Mouse (Mus musculus): ENCODE measurements around the gene Kcnq2.

Gene Kcnq2

DNA sequence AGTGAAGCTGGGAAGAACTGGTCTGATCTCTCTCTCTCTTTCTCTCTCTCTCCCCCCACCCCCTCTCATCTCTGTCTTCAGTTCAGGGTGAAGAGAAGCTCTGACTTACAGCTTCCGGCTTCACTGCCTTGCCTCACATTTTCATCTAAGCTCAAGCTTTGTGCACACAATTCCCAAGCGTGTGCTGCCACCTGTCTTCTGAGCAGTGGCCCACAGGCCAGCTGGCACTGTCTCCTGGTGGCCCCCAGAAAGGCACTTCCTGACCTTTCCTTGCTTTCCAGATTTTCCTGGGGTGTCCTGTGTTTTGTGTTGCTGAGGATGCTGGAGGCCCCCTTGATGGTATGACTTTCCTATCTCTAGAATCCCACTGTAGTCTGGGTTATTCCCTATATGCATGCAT, 31.0 kb downstream of the Kcnq2 start:
- DNase-seq (ENCODE audit: low spot score in 2 of 2): no peak

DNA sequence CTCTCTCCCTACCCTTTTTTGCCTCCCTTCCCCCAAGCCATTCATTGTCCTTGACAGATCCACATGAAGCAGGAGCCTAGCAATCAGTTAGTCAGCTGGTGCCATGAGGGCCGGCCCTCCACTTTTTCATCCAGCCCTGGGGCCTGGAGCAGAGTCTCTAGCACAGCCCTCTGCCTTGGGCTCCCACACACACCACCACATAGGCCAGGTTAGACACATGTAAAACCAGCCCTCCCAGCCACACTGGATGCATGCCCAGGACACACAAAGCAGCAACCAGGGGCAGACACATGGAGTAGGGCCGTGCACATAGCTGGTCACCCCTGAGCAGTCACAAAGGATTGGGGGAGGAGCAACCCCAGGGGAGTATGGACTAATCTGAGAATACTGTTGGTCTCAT, 32.9 kb downstream of the Kcnq2 start:
- DNase-seq (ENCODE audit: low spot score in 2 of 2): no peak

DNA sequence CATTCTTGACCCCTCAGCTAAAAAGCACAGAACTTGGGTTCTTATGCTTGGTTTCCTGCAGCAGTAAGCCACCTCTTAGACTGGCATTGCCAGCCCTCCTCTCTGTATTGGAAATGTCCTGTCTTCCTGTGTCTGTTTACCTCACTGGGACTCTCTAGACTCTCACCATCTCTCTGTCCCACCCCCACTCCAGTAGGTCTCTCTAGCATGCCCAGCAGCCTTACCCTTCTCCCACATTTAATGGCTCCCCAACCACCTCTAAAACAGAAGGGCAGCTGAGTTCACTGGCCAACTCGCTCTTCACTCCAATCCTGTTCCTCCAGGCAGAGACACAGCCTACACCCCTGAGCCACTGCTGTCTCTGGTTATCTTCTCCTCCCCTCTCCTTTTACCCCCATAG, 33.5 kb downstream of the Kcnq2 start:
- DNase-seq (ENCODE audit: low spot score in 2 of 2): no peak

DNA sequence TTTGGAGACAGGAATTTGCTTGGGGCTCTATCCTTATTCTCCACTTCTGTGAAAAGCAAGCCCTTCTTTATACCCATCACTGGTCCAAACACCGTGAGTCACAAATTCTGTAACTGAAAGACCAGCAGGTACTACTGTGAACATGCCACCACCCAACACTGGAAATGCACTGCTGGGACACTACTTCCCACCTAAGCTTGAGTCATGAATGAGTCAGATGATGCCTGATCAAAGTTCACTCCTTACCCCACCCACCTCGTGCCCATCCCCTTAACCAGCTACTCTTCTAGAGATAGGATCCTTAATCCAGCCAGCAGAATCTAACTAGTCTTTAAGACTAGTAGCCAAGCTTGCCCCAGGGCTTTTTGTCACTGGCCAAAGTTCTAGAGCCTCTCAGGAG, 35.0 kb downstream of the Kcnq2 start:
- DNase-seq (ENCODE audit: low spot score in 2 of 2): no peak

DNA sequence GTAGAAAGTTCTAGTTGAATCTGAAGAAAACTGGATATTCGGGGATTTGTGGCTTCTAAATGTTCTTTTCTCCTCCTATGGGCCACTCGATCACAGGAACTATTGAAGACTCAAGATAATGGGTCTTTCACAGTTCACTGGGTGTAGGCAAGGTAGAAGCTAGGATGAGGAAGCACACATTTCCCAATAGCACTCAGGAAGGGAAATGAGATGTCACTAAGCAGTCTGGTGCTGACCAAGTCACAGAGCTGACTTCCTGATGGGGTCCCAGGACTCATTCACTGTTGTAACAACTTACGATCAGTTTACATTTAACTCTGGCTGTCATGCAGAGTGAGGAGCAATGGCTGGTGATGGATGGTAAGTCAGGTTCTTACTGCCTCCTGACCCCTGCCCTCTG, 45.0 kb downstream of the Kcnq2 start:
- no peak for DNase-seq (ENCODE audit: low spot score in 2 of 2)

DNA sequence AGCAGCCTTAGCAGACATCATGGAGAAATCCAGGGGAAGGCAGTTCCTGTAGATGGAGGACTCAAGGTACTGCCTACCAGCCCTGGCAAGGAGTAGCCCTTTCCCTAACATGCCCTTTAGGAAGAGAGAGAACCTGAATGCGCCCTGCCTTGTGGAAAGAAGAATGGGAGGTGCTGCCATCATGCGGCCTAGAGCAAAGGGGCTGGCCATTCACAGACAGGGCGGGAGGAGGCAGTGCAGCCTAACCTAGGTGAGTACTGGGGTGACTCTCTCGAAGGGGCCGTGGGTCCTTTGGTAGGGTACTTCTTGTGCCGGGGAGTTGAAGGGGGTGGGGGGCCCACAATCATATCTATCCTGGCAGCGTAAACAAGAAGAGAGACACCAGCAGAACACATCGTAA, 50.1 kb downstream of the Kcnq2 start:
- DNase-seq (ENCODE audit: low spot score in 2 of 2): no peak

DNA sequence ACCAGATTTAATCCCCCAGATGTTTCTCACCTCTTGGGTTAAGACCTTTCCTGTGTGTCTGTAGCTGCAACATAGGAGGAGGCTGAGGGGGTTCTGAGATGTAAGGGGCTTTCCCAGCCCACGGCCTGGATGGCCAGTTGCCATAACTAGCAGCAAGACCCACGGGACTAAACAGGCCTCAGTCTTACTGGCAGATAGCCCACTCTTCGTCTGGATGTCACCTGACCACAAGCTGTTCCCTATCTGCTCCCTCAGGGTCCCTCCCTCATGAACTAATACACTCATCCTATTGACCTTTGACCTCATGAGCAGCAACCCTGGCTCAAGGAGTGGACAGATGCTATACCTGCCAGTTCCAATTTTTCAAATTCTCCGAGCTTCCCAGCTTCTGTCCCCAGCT, 51.2 kb downstream of the Kcnq2 start:
- no peak for DNase-seq (ENCODE audit: low spot score in 2 of 2)

DNA sequence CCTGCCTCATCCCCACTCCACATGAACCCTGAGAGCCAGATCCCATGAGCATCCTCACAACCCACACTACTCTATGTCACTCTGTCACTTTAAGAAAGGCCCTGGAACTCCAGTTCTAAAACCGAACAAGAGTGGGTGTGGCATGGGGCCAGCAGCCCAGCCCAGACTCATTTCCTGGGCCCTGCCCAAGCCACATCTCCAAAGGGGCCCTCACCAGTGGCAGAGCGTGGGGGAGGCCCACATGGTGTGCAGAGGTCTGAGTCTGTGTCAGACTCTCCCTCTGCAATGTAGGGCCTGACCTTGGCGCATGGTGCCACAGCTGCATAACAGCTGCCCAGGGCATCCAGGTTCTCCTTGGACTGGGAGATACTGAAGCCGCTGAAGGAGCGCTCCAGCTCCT, 54.2 kb downstream of the Kcnq2 start:
- DNase-seq (ENCODE audit: low spot score in 2 of 2): no peak

DNA sequence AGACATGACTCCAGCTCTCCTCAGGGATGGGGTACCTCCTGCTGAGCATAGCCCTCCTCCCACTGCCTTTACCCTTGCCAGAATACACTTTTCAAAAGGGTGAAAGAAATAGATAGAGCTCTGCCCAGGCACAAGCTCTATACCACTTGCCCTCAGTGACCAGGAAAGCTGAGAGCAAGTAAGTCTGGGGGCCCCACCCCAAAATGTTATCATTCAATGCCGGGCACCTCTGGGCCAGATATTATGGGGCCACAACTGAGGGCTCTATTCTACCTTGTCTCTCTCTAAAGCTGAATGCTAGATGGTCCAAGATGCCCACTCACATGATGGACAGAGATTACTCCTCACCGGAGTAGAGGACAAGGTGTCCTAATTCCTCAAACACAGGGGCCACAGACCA, 55.6 kb downstream of the Kcnq2 start:
- no peak for DNase-seq (ENCODE audit: low spot score in 2 of 2)

DNA sequence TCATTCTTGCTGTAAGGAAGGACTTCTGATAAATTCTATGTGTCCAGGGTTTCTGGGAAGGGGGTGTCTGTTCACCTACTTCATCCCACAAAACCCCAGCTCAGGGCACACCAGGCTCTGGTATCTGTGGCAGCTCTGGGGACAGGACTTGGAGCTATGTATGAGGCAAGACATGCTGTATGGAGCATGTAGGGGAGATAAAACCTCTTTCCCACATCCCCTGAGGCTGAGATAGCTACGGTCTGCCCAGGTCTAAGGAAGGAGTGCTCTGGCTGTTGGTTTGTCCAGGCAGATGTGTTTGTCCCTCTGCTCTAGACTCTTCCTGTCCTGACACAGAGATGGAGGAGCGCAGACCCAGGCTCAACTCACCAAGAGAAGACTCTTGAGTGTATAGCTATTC, 56.2 kb downstream of the Kcnq2 start:
- DNase-seq (ENCODE audit: low spot score in 2 of 2): no peak

DNA sequence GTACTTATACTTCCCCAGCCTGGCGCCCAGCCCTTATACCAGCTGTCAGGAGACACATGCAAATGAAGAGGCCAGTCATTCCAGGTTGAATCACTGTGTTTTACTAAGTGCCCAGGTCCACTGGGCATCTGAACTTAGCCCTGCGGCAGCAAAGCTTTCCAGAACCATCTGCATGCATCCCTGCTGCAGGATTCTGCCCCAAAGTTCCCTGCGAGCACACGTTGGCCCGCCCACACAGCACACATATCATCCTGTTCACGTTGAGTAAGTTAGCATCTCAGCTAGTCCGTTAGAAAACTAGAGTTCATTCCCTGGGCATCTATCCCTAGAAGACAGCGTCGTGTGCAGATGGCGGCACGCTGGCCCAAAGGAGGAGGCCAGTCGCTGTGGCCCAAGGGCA, 59.6 kb downstream of the Kcnq2 start:
- DNase-seq (ENCODE audit: low spot score in 2 of 2): no peak

DNA sequence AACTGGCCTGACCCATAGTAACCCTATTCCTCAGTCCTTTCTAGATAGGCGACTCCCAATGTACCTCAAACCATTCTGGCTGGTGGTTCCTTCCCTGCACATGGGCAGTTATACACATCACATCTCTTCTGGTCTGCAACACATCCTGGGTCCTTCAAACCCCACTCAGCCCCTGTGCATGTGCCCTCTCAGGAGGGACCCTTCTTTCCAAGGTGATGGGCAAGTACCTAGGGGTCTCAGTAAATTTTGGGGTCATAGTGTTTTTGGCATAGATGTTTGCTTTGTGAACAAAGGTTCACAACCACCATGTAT, 62.7 kb downstream of the Kcnq2 start:
- no peak for DNase-seq (ENCODE audit: low spot score in 2 of 2)

DNA sequence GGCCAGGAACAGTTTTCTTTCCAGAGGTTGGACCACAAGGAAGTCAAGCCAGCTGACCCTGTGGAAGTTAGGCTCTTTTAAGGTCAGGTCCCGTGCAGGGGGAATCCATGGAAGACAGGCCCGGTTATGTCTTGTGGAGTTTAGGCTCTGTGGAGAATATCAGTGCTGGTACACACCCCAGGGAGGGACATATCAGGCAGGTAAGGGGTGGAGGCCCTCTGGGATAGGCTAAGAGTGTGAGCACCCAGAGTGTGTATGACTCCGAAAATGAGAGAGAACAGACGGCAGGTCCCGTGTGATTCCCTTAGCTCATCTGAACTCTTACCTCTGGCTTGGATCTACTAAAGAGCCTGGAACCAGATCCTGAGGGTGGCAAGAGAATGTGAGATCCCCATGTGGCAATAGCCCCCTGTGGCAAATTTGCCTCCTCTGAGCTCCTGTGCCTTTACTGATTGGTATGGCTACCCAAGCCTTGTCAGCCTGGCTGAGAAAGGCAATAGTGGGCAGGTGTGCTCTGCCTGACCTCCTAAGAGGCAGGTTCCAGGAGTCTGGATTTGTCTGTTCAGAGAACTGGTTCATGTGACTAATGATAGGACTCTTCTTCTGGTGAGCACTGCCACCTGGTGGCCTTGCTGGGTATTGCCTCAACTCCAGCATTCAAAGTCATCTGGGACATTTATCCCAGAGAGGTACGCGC, 63.2 kb downstream of the Kcnq2 start:
- DNase-seq (ENCODE audit: low spot score in 2 of 2): peak; percentile 27 to 42

DNA sequence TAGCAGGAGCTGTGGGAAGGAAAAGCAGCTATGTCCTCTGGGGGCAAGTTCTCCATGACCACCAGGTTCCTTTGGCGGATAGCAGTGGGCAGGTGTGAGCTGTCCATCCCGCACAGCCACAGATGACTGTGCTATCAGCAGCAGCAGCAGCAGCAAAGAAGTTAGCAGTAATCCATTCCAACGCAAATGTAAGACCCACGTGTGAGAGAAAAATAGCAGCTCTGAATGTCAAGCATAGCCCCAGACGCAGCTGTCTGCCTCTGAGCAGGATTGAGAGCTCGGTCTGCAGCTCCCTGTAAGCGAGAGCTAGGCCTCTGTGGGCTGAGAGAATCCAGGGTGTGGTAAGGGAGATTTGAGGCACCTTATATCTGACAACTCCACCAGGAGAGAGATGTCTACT, 65.0 kb downstream of the Kcnq2 start:
- DNase-seq (ENCODE audit: low spot score in 2 of 2): no peak

DNA sequence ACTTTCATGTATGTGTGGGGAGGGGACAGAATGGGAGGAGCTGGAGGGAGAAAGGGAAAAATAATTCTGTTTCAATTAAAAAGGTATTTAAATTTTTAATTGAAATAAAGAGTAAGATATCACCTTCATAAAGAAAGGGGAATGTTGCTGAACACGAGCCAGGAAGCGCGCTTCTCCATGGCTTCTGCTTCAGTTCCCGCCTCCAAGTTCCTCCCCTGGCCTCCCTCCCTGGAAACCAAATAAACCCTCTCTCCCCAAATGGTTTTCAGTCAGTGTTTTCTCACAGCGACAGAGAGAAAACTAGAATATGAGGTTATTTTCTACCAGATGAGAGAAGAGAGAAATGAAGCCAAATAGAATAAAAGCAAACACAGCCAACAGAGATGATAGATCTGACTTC, 66.6 kb downstream of the Kcnq2 start:
- no peak for DNase-seq (ENCODE audit: low spot score in 2 of 2)

DNA sequence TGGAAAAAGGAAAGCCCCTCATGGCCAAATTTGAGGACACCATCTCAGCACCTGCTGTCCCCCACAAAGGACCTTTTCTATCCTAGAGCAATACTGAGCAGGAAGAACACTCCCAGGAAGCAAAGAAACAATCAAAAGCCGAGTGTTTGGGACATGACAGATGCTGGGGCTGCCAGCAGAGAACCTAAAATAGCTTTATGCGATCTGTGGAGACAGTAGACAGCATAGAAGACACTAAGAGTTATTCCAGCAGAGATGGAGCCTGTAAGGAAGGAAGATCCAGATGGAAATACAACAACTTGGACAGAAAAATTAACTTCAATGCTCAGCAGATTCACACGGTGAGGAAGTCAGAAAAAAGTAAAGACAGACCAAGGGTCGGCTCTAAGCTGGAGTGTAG, 69.3 kb downstream of the Kcnq2 start:
- no peak for DNase-seq (ENCODE audit: low spot score in 2 of 2)

DNA sequence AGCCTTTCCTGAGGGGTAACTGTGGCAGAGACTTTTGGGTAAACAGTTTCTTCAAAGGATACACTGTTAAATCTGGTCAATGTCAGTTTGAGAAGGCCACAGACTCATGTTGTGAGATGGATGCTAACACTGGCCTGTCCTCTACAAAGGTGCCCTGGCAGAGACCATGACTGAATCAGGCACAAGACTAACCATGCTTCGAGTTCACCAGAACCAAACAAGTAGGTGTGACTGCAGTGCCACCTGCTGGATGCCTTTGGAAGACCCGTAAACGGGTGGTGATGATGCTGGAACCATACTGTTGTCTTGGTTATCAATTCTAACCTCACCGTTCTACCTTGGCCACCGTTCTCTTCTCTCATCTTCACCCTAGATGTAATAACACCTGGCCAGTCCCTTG, 75.0 kb downstream of the Kcnq2 start:
- peak in 1 of 2 experiments; percentile 41 for DNase-seq (ENCODE audit: low spot score in 2 of 2)

DNA sequence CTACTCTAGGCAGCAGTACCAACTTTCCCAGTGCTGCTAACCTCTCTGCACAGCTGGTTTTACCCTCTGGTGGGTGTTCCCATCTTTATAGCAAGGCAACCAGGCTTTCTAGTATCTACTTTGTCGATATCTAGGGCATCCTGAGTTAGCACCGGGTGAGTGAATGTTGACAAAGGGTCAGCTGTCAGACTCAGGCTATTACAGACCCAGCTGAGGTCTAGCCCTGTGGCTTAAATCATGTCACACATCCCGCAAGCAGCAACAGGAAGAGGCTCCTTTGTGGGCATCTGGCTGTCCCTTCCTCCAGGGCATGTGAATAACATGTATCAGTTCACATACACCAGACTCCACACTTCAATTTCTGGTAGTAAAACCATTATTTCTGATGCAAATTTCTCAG, 76.9 kb downstream of the Kcnq2 start:
- DNase-seq (ENCODE audit: low spot score in 2 of 2): no peak

DNA sequence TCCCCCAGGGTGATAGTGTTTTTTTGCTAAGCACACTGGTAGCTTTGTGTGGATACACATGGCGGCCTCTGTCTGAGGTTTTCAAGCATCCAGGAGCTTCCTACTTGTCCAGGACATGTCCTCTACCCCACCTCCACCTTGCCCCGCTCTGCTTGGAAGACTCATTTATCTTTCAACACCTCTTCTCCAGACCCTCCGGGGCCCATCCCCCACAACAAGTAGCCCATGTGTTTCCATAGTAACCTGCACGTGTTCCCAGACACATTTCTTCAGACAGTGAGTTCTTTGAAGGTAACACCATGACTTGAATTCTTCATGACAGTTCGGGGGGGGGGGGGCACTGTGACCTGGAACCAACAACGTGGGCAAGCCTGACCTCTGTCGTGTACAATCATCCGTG, 77.8 kb downstream of the Kcnq2 start:
- no peak for DNase-seq (ENCODE audit: low spot score in 2 of 2)

DNA sequence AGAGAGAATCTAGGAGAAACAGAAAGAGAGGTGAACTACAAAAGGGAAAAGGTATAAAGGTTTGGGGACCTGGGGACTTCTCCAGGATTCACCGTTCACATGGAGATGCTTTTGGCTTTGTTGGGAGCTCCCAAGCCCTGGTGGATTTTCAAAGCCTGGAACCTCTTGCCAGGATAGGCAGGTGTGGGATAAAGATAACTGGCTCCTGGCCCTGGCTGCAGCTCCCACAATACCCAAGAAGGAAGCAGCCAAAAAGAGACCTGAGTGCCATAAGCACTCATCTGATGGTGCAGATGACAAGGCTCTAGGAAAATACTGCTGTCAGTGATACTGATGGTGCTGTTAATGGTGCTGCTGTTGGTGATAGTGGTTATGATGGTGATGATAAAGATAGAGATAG, 82.9 kb downstream of the Kcnq2 start:
- no peak for DNase-seq (ENCODE audit: low spot score in 2 of 2)

DNA sequence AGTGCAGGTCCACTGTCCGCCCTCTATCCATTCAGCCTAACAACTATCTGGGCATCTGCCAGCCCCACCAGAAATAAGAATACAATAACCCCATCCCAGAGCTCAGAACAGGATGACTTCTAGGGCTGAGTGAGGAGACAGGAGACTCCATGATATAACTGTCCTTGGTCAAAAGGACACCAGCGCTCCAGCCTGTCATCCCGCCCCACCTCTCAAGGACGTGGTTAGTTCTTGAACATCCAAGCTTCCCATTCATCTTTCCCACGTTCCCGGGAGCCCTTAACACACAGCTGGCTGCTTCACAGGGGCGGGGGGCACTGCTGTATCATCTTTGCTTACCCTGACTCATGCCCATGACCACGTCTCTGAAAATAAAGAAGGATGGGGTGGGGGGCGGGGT, 86.1 kb downstream of the Kcnq2 start:
- no peak for DNase-seq (ENCODE audit: low spot score in 2 of 2)

DNA sequence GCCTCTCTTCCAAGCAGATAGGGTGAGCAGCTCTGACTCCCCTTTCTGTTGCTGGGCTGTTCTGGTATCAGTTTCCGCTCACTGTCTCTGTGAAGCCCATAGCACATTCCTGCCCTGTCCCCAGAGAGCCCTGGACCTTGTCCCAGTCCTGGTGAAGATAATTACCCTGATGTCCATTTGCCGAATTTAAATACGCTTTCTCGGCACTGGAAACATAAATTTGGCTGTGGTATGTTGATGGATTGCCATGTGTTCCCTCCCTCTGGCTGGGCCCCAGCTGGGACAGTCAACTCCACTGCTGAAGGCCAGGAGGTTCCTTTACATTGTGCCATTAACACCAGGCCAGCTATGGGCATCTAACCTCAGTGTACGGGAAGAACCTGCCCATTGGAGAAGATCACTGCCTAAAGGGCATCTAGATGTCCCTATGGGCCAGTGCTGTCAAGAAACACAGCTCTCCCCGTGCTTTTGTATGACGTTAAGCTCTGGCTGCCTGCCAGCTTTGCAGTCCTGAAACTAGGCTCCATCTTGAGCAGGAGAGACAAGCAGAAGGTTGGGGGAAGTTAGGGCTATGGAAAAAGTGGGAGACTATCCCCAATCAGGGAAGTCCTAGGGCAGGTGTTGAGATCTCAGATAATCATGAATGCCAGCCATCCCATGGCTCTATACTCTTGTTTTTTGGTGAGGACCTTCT, 86.7 kb downstream of the Kcnq2 start:
- DNase-seq (ENCODE audit: low spot score in 2 of 2): no peak

DNA sequence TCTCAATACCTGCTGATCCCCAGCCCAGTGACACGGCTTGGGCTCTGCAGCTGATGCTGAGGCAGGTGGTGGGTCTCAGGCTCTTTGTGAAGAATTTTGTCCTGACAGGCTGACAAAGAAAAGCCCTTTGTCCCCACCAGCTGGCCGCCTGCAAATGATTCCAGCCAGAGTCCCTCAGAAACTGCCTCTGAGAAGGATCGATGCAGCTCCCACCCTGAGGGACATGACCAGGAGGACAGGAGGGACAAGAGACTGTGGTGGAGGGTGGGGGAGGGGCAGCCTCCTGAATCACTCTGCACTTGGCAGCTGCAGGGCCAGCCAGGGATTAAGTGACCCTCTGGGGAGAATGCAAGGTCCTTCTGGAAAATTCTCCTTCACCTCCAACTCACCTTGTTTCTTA, 91.1 kb downstream of the Kcnq2 start:
- no peak for DNase-seq (ENCODE audit: low spot score in 2 of 2)

DNA sequence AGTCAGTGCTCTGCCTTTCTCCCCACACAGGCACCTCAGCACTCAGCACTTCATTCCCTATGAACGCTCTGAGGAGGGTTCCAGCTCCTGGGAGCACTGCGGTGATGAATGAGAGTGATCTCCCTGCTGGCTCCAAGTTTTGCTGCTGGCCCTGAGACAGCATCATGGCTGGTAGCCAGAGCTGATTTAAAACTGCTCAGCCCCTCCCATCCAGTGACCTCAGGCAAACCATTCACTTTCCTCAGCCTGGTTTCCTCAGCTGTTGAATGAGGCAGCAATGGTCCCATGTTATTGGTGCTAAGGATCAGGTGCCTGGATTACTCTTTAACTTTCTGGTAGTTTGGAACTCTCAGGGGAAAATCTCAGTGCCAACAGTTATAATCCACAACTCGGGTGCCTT, 91.7 kb downstream of the Kcnq2 start, which contains the start of gene Chrna4:
Gene Chrna4 (minus strand): TSS at position 110 of the 400 bp plus-strand sequence.
- DNase-seq (ENCODE audit: low spot score in 2 of 2): no peak

All from spleen, postnatal 14 days (tissue).